Mouse (Mus musculus): ENCODE data around the gene Hmcn2.
A peak's percentile ranks its signal among the peaks of the same experiment; 100 is the strongest.

GRCm38 (mm10) chr2:31460025-31460571, 145.9 kb downstream of the Hmcn2 start:
- TF ChIP-seq POLR2A (IDR thresholded peaks at IDR 0.05; ENCODE audit: low read depth, low read length) (no peak), CTCF (IDR thresholded peaks at IDR 0.05; ENCODE audit: borderline replicate concordance, insufficient read depth, low read length) (peak; percentile 26; the same call in 1 of the 2 replicates)

Measured in embryonic fibroblast, embryonic 13.5 days (primary cell).